Mouse (Mus musculus): Measurements from ENCODE around the gene Cttn. TPM values are rescaled to one million over a fixed set of nuclear protein-coding genes. Genes with fewer than 3 reads are reported as not detected.

The Cttn gene
- polyA plus RNA-seq, 1 experiment from 2014 or later = 181 TPM

- no peaks in the 10 kb centered on the region for H3K9me3 ChIP-seq (ENCODE audit: control insufficient read depth, low read length)
- ATAC-seq = no peak
- peaks cover 43% of the 10 kb centered on the region for H3K36me3 ChIP-seq (ENCODE audit: control insufficient read depth, insufficient read depth, low read length)
- no peaks in the 10 kb centered on the region for H3K4me1 ChIP-seq (ENCODE audit: control insufficient read depth, insufficient read depth, low read depth, low read length)
- no peak overlapping the region for H3K4me2 ChIP-seq (ENCODE audit: low read length)
- H3K9ac ChIP-seq (ENCODE audit: low read depth, low read length) = no peak overlapping the region
- no peak overlapping the region for H3K27ac ChIP-seq (ENCODE audit: low read depth, low read length)
- H3K27me3 ChIP-seq (replicated peaks; ENCODE audit: control insufficient read depth, insufficient read depth, low read length) = no peaks in the 10 kb centered on the region
- no peak overlapping the region for H3K4me3 ChIP-seq (ENCODE audit: low read length)
Observed at GRCm38 (mm10) chr7:144480314-144480713, 9.5 kb upstream of the Cttn start.

GRCm38 (mm10) chr7:144479569-144479968 lies 8.8 kb upstream of the Cttn start:
- no peak for ATAC-seq
- Histone ChIP-seq H3K27me3 (replicated peaks; ENCODE audit: control insufficient read depth, insufficient read depth, low read length) (no peaks in the 10 kb centered on the region), H3K9ac (ENCODE audit: low read depth, low read length) (no peak overlapping the region), H3K9me3 (ENCODE audit: control insufficient read depth, low read length) (no peaks in the 10 kb centered on the region), H3K36me3 (ENCODE audit: control insufficient read depth, insufficient read depth, low read length) (peaks cover 42% of the 10 kb centered on the region), H3K4me3 (ENCODE audit: low read length) (no peak overlapping the region), H3K27ac (ENCODE audit: low read depth, low read length) (no peak overlapping the region), H3K4me2 (ENCODE audit: low read length) (no peak overlapping the region), H3K4me1 (ENCODE audit: control insufficient read depth, insufficient read depth, low read depth, low read length) (no peaks in the 10 kb centered on the region)
- WGBS = 100% methylated on average over 1 of the region's 1 CpGs

- Histone ChIP-seq H3K4me3 (ENCODE audit: low read length) (no peak overlapping the region), H3K9me3 (ENCODE audit: control insufficient read depth, low read length) (no peaks in the 10 kb centered on the region), H3K27ac (ENCODE audit: low read depth, low read length) (no peak overlapping the region), H3K9ac (ENCODE audit: low read depth, low read length) (no peak overlapping the region), H3K27me3 (replicated peaks; ENCODE audit: control insufficient read depth, insufficient read depth, low read length) (no peaks in the 10 kb centered on the region), H3K36me3 (ENCODE audit: control insufficient read depth, insufficient read depth, low read length) (peaks cover 17% of the 10 kb centered on the region), H3K4me1 (ENCODE audit: control insufficient read depth, insufficient read depth, low read depth, low read length) (no peaks in the 10 kb centered on the region), H3K4me2 (ENCODE audit: low read length) (no peak overlapping the region)
- 90% methylated on average over 3 of the region's 3 CpGs for WGBS
- ATAC-seq = no peak
Observed at GRCm38 (mm10) chr7:144475741-144476140, 4.9 kb upstream of the Cttn start.

- Histone ChIP-seq H3K4me1 (ENCODE audit: control insufficient read depth, insufficient read depth, low read depth, low read length) (peaks cover 12% of the 10 kb centered on the region), H3K4me2 (ENCODE audit: low read length) (no peak overlapping the region), H3K36me3 (ENCODE audit: control insufficient read depth, insufficient read depth, low read length) (peaks cover 3% of the 10 kb centered on the region), H3K27me3 (replicated peaks; ENCODE audit: control insufficient read depth, insufficient read depth, low read length) (no peaks in the 10 kb centered on the region), H3K9me3 (ENCODE audit: control insufficient read depth, low read length) (no peaks in the 10 kb centered on the region), H3K27ac (ENCODE audit: low read depth, low read length) (no peak overlapping the region), H3K4me3 (ENCODE audit: low read length) (no peak overlapping the region), H3K9ac (ENCODE audit: low read depth, low read length) (no peak overlapping the region)
- WGBS = 75% methylated on average over 4 of the region's 4 CpGs
- ATAC-seq = no peak
Observed at GRCm38 (mm10) chr7:144473486-144473885, 2.7 kb upstream of the Cttn start.

- 82% methylated on average over 2 of the region's 2 CpGs for WGBS
- H3K9me3 ChIP-seq (ENCODE audit: control insufficient read depth, low read length) = no peaks in the 10 kb centered on the region
- H3K36me3 ChIP-seq (ENCODE audit: control insufficient read depth, insufficient read depth, low read length) = no peaks in the 10 kb centered on the region
- peak overlapping the region; percentile 95 for H3K9ac ChIP-seq (ENCODE audit: low read depth, low read length)
- ATAC-seq = no peak
- peak overlapping the region; percentile 83 for H3K27ac ChIP-seq (ENCODE audit: low read depth, low read length)
- H3K4me3 ChIP-seq (ENCODE audit: low read length) = peak overlapping the region; percentile 95
- H3K27me3 ChIP-seq (replicated peaks; ENCODE audit: control insufficient read depth, insufficient read depth, low read length) = no peaks in the 10 kb centered on the region
- peaks cover 13% of the 10 kb centered on the region for H3K4me1 ChIP-seq (ENCODE audit: control insufficient read depth, insufficient read depth, low read depth, low read length)
- peak overlapping the region; percentile 85 for H3K4me2 ChIP-seq (ENCODE audit: low read length)
Observed at GRCm38 (mm10) chr7:144471103-144471502, 294 bp upstream of the Cttn start.

GRCm38 (mm10) chr7:144469908-144470544 lies 783 bp downstream of the Cttn start:
- Histone ChIP-seq H3K4me3 (ENCODE audit: low read length) (peak overlapping the region; percentile 95), H3K4me1 (ENCODE audit: control insufficient read depth, insufficient read depth, low read depth, low read length) (peaks cover 13% of the 10 kb centered on the region), H3K9me3 (ENCODE audit: control insufficient read depth, low read length) (no peaks in the 10 kb centered on the region), H3K36me3 (ENCODE audit: control insufficient read depth, insufficient read depth, low read length) (peaks cover 5% of the 10 kb centered on the region), H3K4me2 (ENCODE audit: low read length) (peak overlapping the region; percentile 85), H3K27ac (ENCODE audit: low read depth, low read length) (peak overlapping the region; percentile 83), H3K9ac (ENCODE audit: low read depth, low read length) (peak overlapping the region; percentile 95), H3K27me3 (replicated peaks; ENCODE audit: control insufficient read depth, insufficient read depth, low read length) (no peaks in the 10 kb centered on the region)
- ATAC-seq = 0 out of 2 replicates have a peak, but pooled peaks have one; percentile 2
- WGBS = under 1% methylated on average over 31 of the region's 31 CpGs

GRCm38 (mm10) chr7:144469181-144469641 lies 1.6 kb downstream of the Cttn start:
- Histone ChIP-seq H3K4me1 (ENCODE audit: control insufficient read depth, insufficient read depth, low read depth, low read length) (peaks cover 13% of the 10 kb centered on the region), H3K4me3 (ENCODE audit: low read length) (peak overlapping the region; percentile 95), H3K9ac (ENCODE audit: low read depth, low read length) (peak overlapping the region; percentile 95), H3K27me3 (replicated peaks; ENCODE audit: control insufficient read depth, insufficient read depth, low read length) (no peaks in the 10 kb centered on the region), H3K27ac (ENCODE audit: low read depth, low read length) (no peak overlapping the region), H3K36me3 (ENCODE audit: control insufficient read depth, insufficient read depth, low read length) (peaks cover 8% of the 10 kb centered on the region), H3K9me3 (ENCODE audit: control insufficient read depth, low read length) (no peaks in the 10 kb centered on the region), H3K4me2 (ENCODE audit: low read length) (peak overlapping the region; percentile 85)
- ATAC-seq = no peak
- 25% methylated on average over 4 of the region's 4 CpGs for WGBS

- Histone ChIP-seq H3K9ac (ENCODE audit: low read depth, low read length) (no peak overlapping the region), H3K27me3 (replicated peaks; ENCODE audit: control insufficient read depth, insufficient read depth, low read length) (no peaks in the 10 kb centered on the region), H3K4me2 (ENCODE audit: low read length) (no peak overlapping the region; the same call in 1 of the 2 replicates), H3K27ac (ENCODE audit: low read depth, low read length) (no peak overlapping the region), H3K36me3 (ENCODE audit: control insufficient read depth, insufficient read depth, low read length) (peaks cover 9% of the 10 kb centered on the region), H3K4me3 (ENCODE audit: low read length) (no peak overlapping the region), H3K4me1 (ENCODE audit: control insufficient read depth, insufficient read depth, low read depth, low read length) (peaks cover 13% of the 10 kb centered on the region), H3K9me3 (ENCODE audit: control insufficient read depth, low read length) (no peaks in the 10 kb centered on the region)
- 87% methylated on average over 5 of the region's 5 CpGs for WGBS
- no peak for ATAC-seq
Observed at GRCm38 (mm10) chr7:144468741-144469140, 2.1 kb downstream of the Cttn start.

- 91% methylated on average over 7 of the region's 7 CpGs for WGBS
- no peak overlapping the region for H3K4me2 ChIP-seq (ENCODE audit: low read length)
- H3K27me3 ChIP-seq (replicated peaks; ENCODE audit: control insufficient read depth, insufficient read depth, low read length) = no peaks in the 10 kb centered on the region
- H3K36me3 ChIP-seq (ENCODE audit: control insufficient read depth, insufficient read depth, low read length) = peaks cover 58% of the 10 kb centered on the region
- H3K27ac ChIP-seq (ENCODE audit: low read depth, low read length) = no peak overlapping the region
- no peak overlapping the region for H3K9ac ChIP-seq (ENCODE audit: low read depth, low read length)
- ATAC-seq = no peak
- H3K4me3 ChIP-seq (ENCODE audit: low read length) = no peak overlapping the region
- no peaks in the 10 kb centered on the region for H3K9me3 ChIP-seq (ENCODE audit: control insufficient read depth, low read length)
- H3K4me1 ChIP-seq (ENCODE audit: control insufficient read depth, insufficient read depth, low read depth, low read length) = no peaks in the 10 kb centered on the region
Observed at GRCm38 (mm10) chr7:144462577-144462976, 8.2 kb downstream of the Cttn start.

Data from hindbrain, embryonic 16.5 days (tissue).